Mouse (Mus musculus): ENCODE measurements at regions not wholly inside any gene's neighbourhood (a gene's known extent, or its start where the extent isn't known, plus 50 kb on each side); places are given as distances from the start of the nearest gene placed in this dataset.

- H3K4me1 ChIP-seq (replicated peaks): no peaks in the 10 kb centered on the region
- H3K9ac ChIP-seq: no peak overlapping the region
- ATAC-seq: no peak
- no peaks in the 10 kb centered on the region for H3K9me3 ChIP-seq
- no peak overlapping the region for H3K27ac ChIP-seq
- no peaks in the 10 kb centered on the region for H3K27me3 ChIP-seq (replicated peaks)
- H3K4me2 ChIP-seq (replicated peaks): no peak overlapping the region
- 86% methylated on average over 15 of the region's 15 CpGs for whole genome bisulfite sequencing
- H3K4me3 ChIP-seq (replicated peaks): no peak overlapping the region
- no peaks in the 10 kb centered on the region for H3K36me3 ChIP-seq
Measured at GRCm38 (mm10) chr13:16100253-16100652, 88.6 kb downstream of the Inhba start.

- no peak overlapping the region for H3K27ac ChIP-seq
- no peaks in the 10 kb centered on the region for H3K9me3 ChIP-seq
- H3K9ac ChIP-seq: no peak overlapping the region
- no peak overlapping the region for H3K4me3 ChIP-seq (replicated peaks)
- H3K4me1 ChIP-seq (replicated peaks): no peaks in the 10 kb centered on the region
- H3K36me3 ChIP-seq: no peaks in the 10 kb centered on the region
- no peak for ATAC-seq
- H3K27me3 ChIP-seq (replicated peaks): no peaks in the 10 kb centered on the region
- H3K4me2 ChIP-seq (replicated peaks): no peak overlapping the region
- 54% methylated on average over 2 of the region's 2 CpGs for WGBS
Measured at GRCm38 (mm10) chr13:16114837-16115236, 103.2 kb downstream of the Inhba start.

- Histone ChIP-seq H3K27me3 (replicated peaks) (no peaks in the 10 kb centered on the region), H3K4me1 (replicated peaks) (no peaks in the 10 kb centered on the region), H3K27ac (no peak overlapping the region), H3K36me3 (no peaks in the 10 kb centered on the region), H3K4me2 (replicated peaks) (no peak overlapping the region), H3K9me3 (no peaks in the 10 kb centered on the region), H3K4me3 (replicated peaks) (no peak overlapping the region), H3K9ac (no peak overlapping the region)
- ATAC-seq: no peak
Measured at GRCm38 (mm10) chr13:16146686-16147085, 135.0 kb downstream of the Inhba start.

- no peak for ATAC-seq
- Histone ChIP-seq H3K36me3 (no peaks in the 10 kb centered on the region), H3K4me1 (replicated peaks) (no peaks in the 10 kb centered on the region), H3K4me2 (replicated peaks) (no peak overlapping the region), H3K27ac (no peak overlapping the region), H3K4me3 (replicated peaks) (no peak overlapping the region), H3K27me3 (replicated peaks) (no peaks in the 10 kb centered on the region), H3K9ac (no peak overlapping the region), H3K9me3 (no peaks in the 10 kb centered on the region)
- 92% methylated on average over 1 of the region's 1 CpGs for WGBS
Measured at GRCm38 (mm10) chr13:16154926-16155325, 143.3 kb downstream of the Inhba start.

GRCm38 (mm10) chr13:16165204-16165894, 153.7 kb downstream of the Inhba start:
- Histone ChIP-seq H3K36me3 (no peaks in the 10 kb centered on the region), H3K27ac (no peak overlapping the region), H3K9ac (no peak overlapping the region), H3K27me3 (replicated peaks) (no peaks in the 10 kb centered on the region), H3K4me1 (replicated peaks) (no peaks in the 10 kb centered on the region), H3K9me3 (no peaks in the 10 kb centered on the region), H3K4me3 (replicated peaks) (no peak overlapping the region), H3K4me2 (replicated peaks) (no peak overlapping the region)
- no peak for ATAC-seq
- 56% methylated on average over 5 of the region's 5 CpGs for WGBS

- WGBS: 82% methylated on average over 1 of the region's 1 CpGs
- Histone ChIP-seq H3K27ac (no peak overlapping the region), H3K36me3 (no peaks in the 10 kb centered on the region), H3K9ac (no peak overlapping the region), H3K27me3 (replicated peaks) (no peaks in the 10 kb centered on the region), H3K4me1 (replicated peaks) (no peaks in the 10 kb centered on the region), H3K9me3 (no peaks in the 10 kb centered on the region), H3K4me2 (replicated peaks) (no peak overlapping the region), H3K4me3 (replicated peaks) (no peak overlapping the region)
- no peak for ATAC-seq
Measured at GRCm38 (mm10) chr13:16196692-16197091, 185.0 kb downstream of the Inhba start.

GRCm38 (mm10) chr13:16200046-16200445, 188.4 kb downstream of the Inhba start:
- H3K9ac ChIP-seq: no peak overlapping the region
- WGBS: 75% methylated on average over 1 of the region's 1 CpGs
- no peak for ATAC-seq
- no peak overlapping the region for H3K4me2 ChIP-seq (replicated peaks)
- no peak overlapping the region for H3K27ac ChIP-seq
- H3K27me3 ChIP-seq (replicated peaks): no peaks in the 10 kb centered on the region
- H3K4me3 ChIP-seq (replicated peaks): no peak overlapping the region
- H3K4me1 ChIP-seq (replicated peaks): no peaks in the 10 kb centered on the region
- no peaks in the 10 kb centered on the region for H3K9me3 ChIP-seq
- no peaks in the 10 kb centered on the region for H3K36me3 ChIP-seq

- no peak for ATAC-seq
- H3K4me1 ChIP-seq (replicated peaks): no peaks in the 10 kb centered on the region
- no peaks in the 10 kb centered on the region for H3K27me3 ChIP-seq (replicated peaks)
- H3K27ac ChIP-seq: no peak overlapping the region
- H3K9me3 ChIP-seq: no peaks in the 10 kb centered on the region
- H3K36me3 ChIP-seq: no peaks in the 10 kb centered on the region
- H3K9ac ChIP-seq: no peak overlapping the region
- H3K4me3 ChIP-seq (replicated peaks): no peak overlapping the region
- WGBS: 70% methylated on average over 3 of the region's 3 CpGs
- no peak overlapping the region for H3K4me2 ChIP-seq (replicated peaks)
Measured at GRCm38 (mm10) chr13:16203147-16203546, 191.5 kb downstream of the Inhba start.

GRCm38 (mm10) chr13:16204097-16204496, 192.4 kb downstream of the Inhba start:
- 82% methylated on average over 5 of the region's 5 CpGs for WGBS
- no peaks in the 10 kb centered on the region for H3K36me3 ChIP-seq

GRCm38 (mm10) chr13:16211482-16211881, 199.8 kb downstream of the Inhba start:
- Histone ChIP-seq H3K27ac (no peak overlapping the region), H3K9me3 (no peaks in the 10 kb centered on the region), H3K36me3 (no peaks in the 10 kb centered on the region), H3K4me1 (replicated peaks) (no peaks in the 10 kb centered on the region), H3K4me2 (replicated peaks) (no peak overlapping the region), H3K4me3 (replicated peaks) (no peak overlapping the region), H3K9ac (no peak overlapping the region), H3K27me3 (replicated peaks) (no peaks in the 10 kb centered on the region)
- WGBS: 61% methylated on average over 2 of the region's 2 CpGs
- ATAC-seq: no peak

More at GRCm38 (mm10) chr13:16204097-16204496, 192.4 kb downstream of the Inhba start:
- no peak overlapping the region for H3K9ac ChIP-seq
- H3K27me3 ChIP-seq (replicated peaks): no peaks in the 10 kb centered on the region
- no peak for ATAC-seq
- H3K4me3 ChIP-seq (replicated peaks): no peak overlapping the region
- no peaks in the 10 kb centered on the region for H3K4me1 ChIP-seq (replicated peaks)
- H3K27ac ChIP-seq: no peak overlapping the region
- H3K9me3 ChIP-seq: no peaks in the 10 kb centered on the region
- H3K4me2 ChIP-seq (replicated peaks): no peak overlapping the region

- H3K9ac ChIP-seq: no peak overlapping the region
- H3K27me3 ChIP-seq (replicated peaks): no peaks in the 10 kb centered on the region
- no peaks in the 10 kb centered on the region for H3K9me3 ChIP-seq
- no peak overlapping the region for H3K4me3 ChIP-seq (replicated peaks)
- no peak overlapping the region for H3K4me2 ChIP-seq (replicated peaks)
- H3K27ac ChIP-seq: no peak overlapping the region
- ATAC-seq: no peak
- H3K4me1 ChIP-seq (replicated peaks): no peaks in the 10 kb centered on the region
- H3K36me3 ChIP-seq: no peaks in the 10 kb centered on the region
Measured at GRCm38 (mm10) chr13:16219877-16220276, 208.2 kb downstream of the Inhba start.

- Histone ChIP-seq H3K27me3 (replicated peaks) (no peaks in the 10 kb centered on the region), H3K4me1 (replicated peaks) (no peaks in the 10 kb centered on the region), H3K9ac (no peak overlapping the region), H3K9me3 (no peaks in the 10 kb centered on the region), H3K4me3 (replicated peaks) (no peak overlapping the region), H3K27ac (no peak overlapping the region), H3K4me2 (replicated peaks) (no peak overlapping the region), H3K36me3 (no peaks in the 10 kb centered on the region)
- no peak for ATAC-seq
- 68% methylated on average over 5 of the region's 5 CpGs for WGBS
Measured at GRCm38 (mm10) chr13:16222942-16223600, 211.4 kb downstream of the Inhba start.

- no peak for ATAC-seq
Measured at GRCm38 (mm10) chr13:16261145-16261544, 249.5 kb downstream of the Inhba start.

More at GRCm38 (mm10) chr13:16261145-16261544, 249.5 kb downstream of the Inhba start:
- Histone ChIP-seq H3K9ac (no peak overlapping the region), H3K4me2 (replicated peaks) (no peak overlapping the region), H3K36me3 (no peaks in the 10 kb centered on the region), H3K4me1 (replicated peaks) (no peaks in the 10 kb centered on the region), H3K27me3 (replicated peaks) (no peaks in the 10 kb centered on the region), H3K9me3 (no peaks in the 10 kb centered on the region), H3K4me3 (replicated peaks) (no peak overlapping the region), H3K27ac (no peak overlapping the region)
- 69% methylated on average over 3 of the region's 3 CpGs for WGBS
